Mouse (Mus musculus) B cell, adult 2 months (primary cell): Measurements from ENCODE around the gene Wnk1.
"Not testable (repeated sequence)": the region's sequence is repeated elsewhere in the genome, so short reads cannot be mapped to it uniquely, and the experiment has no call there.

Experiments used
- DNase-seq, 2 experiments: peaks; one replicate each; pipeline ENCODE4 v3.0.0; 2022

Gene Wnk1

DNA sequence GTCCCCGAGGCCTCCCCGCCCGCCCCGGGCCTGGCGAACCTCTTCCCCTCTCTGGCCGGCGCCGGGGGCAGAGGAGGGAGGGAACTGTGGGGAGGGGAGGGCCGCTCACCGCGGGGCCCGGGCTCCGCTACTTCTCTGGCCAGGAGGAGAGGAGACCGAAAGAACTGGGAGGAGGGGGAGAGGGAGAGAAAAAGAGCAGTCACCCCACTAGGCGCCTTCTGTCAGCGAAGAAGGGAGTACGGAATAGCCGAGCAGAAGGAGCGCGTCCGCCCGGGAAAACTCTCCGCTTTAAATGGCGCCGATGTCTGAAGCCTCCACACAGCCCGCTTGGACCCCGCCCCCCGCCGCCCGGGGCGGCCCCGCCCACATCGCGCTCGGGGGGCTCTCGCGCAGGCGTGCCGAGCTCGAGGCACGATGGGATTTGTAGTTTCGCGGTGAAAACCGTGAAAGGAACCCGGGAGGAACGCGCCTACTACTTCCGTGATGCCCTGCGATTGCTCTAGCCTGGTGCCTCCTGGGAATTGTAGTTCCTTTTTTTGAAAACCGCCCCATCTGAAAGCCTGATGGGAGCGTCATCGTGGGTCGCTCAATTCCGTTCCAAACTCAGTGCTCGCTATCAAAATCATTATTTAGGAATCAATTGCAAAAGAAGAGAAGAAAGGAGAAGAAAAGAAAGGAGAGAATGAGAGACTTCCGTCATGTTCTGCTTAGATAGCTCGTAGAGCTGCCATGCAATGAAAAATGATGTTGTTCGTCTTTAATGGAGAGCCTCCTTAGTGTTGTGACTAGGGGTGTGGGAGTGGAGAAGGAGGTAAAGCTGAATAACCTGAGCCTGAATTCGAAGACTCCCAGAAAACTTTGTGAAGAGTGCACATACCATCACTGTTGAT, at the start of gene Wnk1:
TSS of gene Wnk1 (minus strand) at position 307 of the 890 bp plus-strand sequence.
- peak; percentile 98 for DNase-seq

- not testable (repeated sequence) for DNase-seq
These were observed 48.6 kb upstream of the Wnk1 start for GRCm38 (mm10) chr6:120087041-120087440.

- no peak for DNase-seq
These were observed 47.4 kb upstream of the Wnk1 start for GRCm38 (mm10) chr6:120085832-120086231.

GRCm38 (mm10) chr6:120084983-120085382, 46.5 kb upstream of the Wnk1 start:
- DNase-seq, result no peak

GRCm38 (mm10) chr6:120083442-120083841, 45.0 kb upstream of the Wnk1 start:
- peak; percentile 64 to 67 for DNase-seq

- peak; percentile 69 to 77 for DNase-seq
These were observed 44.5 kb upstream of the Wnk1 start for GRCm38 (mm10) chr6:120082951-120083411.

DNA sequence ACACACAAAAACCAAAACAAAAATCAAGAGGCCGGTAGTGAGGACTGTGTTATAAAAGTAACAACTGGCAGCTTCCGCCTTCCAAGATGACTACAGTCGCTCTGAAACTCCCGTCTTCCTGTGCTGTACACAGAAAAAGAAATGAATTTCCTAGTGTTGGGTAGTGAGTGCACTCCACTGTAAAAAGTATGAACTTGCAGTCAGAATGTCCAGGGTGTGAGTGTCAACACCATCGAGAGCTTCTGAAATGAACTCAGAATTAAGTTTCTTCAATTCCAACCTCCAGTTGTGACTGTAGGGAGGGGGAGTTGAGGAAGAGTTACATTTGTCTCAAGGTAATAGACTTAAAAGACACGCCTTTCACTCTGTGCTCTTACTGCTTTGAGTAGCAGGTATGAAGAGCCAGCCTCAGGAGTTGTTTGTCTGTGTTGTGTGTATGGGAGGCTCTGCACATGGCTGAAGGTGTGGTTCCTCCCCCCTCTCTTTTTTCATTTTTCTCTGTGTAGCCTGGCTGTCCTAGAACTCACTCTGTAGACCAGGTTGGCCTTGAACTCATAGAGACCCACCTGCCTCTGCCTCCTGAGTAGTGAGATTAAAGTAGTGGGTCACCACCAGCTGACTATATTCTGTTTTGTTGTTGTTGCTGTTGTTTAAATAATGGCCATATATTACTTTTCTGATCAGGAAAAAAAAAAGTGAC, 43.9 kb upstream of the Wnk1 start:
- peak; percentile 59 to 61 for DNase-seq

- no peak for DNase-seq
These were observed 43.0 kb upstream of the Wnk1 start for GRCm38 (mm10) chr6:120081516-120081915.

DNA sequence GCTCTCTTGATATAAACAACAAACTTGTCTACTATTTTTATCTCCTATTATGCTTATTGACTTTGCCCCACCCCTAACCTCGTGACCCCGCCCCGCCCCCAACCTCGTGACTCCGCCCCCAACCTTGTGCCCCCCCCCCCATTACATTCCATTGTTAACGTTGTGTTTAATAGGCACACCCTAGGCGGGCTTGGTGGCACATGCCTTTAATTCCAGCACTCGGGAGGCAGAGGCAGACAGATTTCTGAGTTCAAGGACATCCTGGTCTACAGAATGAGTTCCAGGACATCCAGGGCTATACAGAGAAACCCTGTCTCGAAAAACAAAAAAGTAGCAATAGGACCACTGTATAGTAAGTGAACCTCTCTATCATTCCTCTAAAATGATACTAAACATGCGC, 41.1 kb upstream of the Wnk1 start:
- DNase-seq, result no peak

GRCm38 (mm10) chr6:120076619-120077450, 38.4 kb upstream of the Wnk1 start:
- no peak for DNase-seq

- DNase-seq, result no peak
These were observed 34.2 kb upstream of the Wnk1 start for GRCm38 (mm10) chr6:120072630-120073029.

GRCm38 (mm10) chr6:120069546-120069945, 31.1 kb upstream of the Wnk1 start:
- DNase-seq, result no peak

GRCm38 (mm10) chr6:120065552-120066177, 27.2 kb upstream of the Wnk1 start:
- no peak for DNase-seq

DNA sequence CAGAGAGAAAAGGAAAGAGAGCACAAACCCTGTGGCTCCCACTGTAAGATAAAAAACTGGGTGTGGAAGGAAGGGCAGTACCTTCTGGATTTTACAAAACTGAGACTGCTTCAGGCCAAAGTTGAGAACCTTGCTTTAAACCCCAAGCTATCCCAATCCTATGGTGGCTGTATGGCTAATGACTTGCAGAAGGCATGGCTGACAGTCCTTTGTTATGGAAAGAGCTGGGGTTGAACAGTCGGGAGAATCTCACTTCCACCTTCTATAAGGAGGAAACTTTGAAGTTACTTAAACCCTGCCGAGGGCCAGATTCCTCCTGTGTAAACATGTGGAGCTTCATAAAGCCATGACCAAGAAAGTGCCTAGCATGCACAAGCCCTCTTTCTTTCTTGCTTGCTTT, 26.2 kb upstream of the Wnk1 start:
- no peak for DNase-seq

DNA sequence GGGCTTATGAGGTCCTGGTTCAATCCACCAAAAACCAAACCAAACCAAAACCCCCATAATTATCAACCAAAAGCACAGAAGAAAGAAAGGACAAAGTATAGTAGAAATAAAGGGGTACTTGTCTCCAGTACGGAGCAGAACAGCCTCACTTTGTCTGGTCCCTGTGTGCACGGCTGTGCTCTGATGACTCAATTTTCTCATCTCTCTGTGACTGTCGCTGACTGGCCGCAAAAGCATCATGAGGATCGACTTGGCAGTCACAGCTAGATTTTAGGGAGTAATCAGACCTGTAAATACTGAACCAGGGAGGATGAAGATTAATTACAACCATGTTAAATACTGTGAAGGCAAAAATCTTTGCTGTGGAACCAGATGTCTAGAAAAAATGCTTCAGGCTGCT, 24.5 kb upstream of the Wnk1 start:
- DNase-seq, result no peak

DNA sequence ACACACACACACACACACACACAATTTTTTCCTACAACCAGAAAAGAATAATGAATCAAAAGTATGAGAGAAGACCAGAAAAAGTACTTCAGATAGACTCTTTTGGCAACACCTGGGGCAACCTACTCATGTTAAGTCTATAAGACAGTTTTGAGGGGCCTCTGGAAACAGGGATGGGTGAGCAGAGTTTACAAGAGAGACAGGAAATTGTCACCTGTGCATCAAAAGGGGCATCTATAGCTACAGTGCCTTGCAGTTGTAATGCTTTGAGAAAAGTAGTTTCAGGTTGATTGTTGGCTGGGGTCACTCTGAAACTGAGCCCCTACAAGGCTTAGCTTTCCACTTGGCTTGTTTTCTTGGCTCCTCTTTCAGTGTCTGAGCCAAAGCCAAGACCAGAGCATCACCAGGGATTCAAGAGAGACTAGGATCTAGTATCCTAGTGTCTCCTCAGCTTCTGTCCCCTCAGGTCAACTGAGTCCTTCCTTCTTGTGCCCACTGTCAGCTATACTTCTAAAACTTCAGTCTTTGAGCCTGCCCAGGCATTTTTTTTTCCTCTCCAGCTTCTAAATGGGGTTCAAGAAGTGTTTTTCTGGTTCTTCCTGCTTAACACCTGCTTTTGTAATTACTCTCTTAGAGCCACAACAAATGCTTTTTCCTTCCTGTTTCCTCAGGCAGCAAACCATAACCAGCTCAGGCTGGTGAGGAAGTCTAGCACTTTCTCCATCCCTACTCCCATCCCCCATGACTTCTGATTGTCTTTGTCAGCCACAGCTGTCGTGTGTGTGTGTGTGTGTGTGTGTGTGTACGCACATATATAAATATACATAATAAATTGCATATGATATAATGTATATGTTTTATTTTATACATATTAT, 17.4 kb upstream of the Wnk1 start:
- peak; percentile 23 to 42 for DNase-seq

- DNase-seq, result no peak
These were observed 15.9 kb upstream of the Wnk1 start for GRCm38 (mm10) chr6:120054412-120054811.

GRCm38 (mm10) chr6:120047705-120048292, 9.3 kb upstream of the Wnk1 start:
- no peak for DNase-seq

GRCm38 (mm10) chr6:120045406-120045805, 6.9 kb upstream of the Wnk1 start:
- no peak for DNase-seq

GRCm38 (mm10) chr6:120042632-120043220, 4.3 kb upstream of the Wnk1 start:
- DNase-seq, result peak; percentile 21 to 23

DNA sequence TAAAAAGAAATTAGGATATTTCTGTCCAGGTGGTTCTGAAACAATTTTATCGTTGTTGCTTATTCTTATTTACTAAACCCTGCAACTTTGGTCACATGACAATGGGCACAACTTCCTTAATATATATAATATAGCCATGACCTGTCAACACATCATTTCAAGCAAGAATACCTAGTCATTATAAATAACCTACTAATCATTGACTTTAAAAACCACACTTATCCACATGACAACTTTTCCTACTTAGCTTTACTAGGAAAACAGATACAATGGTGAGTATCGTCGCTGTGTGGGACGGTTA, 2.0 kb upstream of the Wnk1 start:
- no peak for DNase-seq
